Mouse (Mus musculus) limb, embryonic 10.5 days (tissue): ENCODE results near the gene Kntc1. TPM values are rescaled to one million over a fixed set of nuclear protein-coding genes. Genes with fewer than 3 reads are reported as not detected.

Experiments used
- DNase-seq: peaks from one replicate; pipeline ENCODE4 v3.0.0-alpha.2; 2017; ENCODE audit warnings: low spot score
- H3K27ac ChIP-seq: fragments of 300-500 bp; sonication (generic); 2 replicates; pipeline ENCODE4 v1.5.1; 2016; ENCODE audit warnings: mild to moderate bottlenecking
- H3K27me3 ChIP-seq: fragments of 300-500 bp; sonication (generic); 2 replicates; pipeline ENCODE4 v1.6.1; 2016; ENCODE audit warnings: low read depth, mild to moderate bottlenecking; ENCODE audit not compliant: poor library complexity, severe bottlenecking
- H3K36me3 ChIP-seq: fragments of 300-500 bp; sonication (generic); 2 replicates; pipeline ENCODE4 v1.6.1; 2016; ENCODE audit warnings: mild to moderate bottlenecking, moderate library complexity
- H3K4me1 ChIP-seq: fragments of 300-500 bp; sonication (generic); 2 replicates; pipeline ENCODE4 v1.6.1; 2016
- H3K4me3 ChIP-seq: fragments of 300-500 bp; sonication (generic); 2 replicates; pipeline ENCODE4 v1.5.1; 2016; ENCODE audit warnings: mild to moderate bottlenecking, moderate library complexity
- H3K9me3 ChIP-seq: fragments of 300-500 bp; sonication (generic); replicated peaks from 2 replicates; pipeline ENCODE4 v1.6.1; 2016; ENCODE audit warnings: mild to moderate bottlenecking
- WGBS: fragments of 180-500 bp; shearing (Covaris S2); methylation state at CpG from one replicate; pipeline ENCODE4 v1.1.7; 2016; 5-methylcytosine and 5-hydroxymethylcytosine counted together
- polyA plus RNA-seq: library from polyadenylated mRNA; unstranded; fragments of >200 nt; fragmentation: Nextera tagmentation; extraction: Ambion mirVana; gene quantifications from 2 replicates; pipeline ENCODE4 v1.2.1, GENCODE M21; 2016

Kntc1 gene
- polyA plus RNA-seq, 1 experiment from 2014 or later: 48.8 TPM

DNA sequence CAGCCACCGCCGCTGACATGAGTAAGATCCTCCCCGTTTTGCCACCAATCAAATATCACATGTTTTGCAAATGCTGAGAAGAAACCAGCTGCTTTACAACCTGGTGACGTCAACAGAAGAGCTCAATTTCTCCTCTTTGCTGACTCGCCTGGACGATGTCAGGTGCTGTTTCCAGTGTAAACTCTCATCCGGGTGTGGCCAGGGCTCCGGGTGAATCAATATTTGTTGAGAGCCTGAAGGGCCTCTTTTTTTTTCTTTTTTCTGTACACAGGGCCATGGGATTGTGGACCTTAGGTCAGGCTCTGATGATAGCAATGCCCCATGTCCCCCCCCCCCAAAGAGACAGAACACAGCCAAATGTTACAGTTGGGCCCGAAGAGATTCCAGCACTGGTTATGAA is 105.0 kb downstream of the Kntc1 start:
- H3K27ac ChIP-seq: no peak overlapping the region
- H3K9me3 ChIP-seq: no peaks in the 10 kb centered on the region
- H3K4me3 ChIP-seq: no peak overlapping the region
- DNase-seq: no peak
- 85% methylated on average over 9 of the region's 9 CpGs for WGBS
- no peaks in the 10 kb centered on the region for H3K27me3 ChIP-seq
- peaks cover 15% of the 10 kb centered on the region for H3K4me1 ChIP-seq
- H3K36me3 ChIP-seq: no peaks in the 10 kb centered on the region

DNA sequence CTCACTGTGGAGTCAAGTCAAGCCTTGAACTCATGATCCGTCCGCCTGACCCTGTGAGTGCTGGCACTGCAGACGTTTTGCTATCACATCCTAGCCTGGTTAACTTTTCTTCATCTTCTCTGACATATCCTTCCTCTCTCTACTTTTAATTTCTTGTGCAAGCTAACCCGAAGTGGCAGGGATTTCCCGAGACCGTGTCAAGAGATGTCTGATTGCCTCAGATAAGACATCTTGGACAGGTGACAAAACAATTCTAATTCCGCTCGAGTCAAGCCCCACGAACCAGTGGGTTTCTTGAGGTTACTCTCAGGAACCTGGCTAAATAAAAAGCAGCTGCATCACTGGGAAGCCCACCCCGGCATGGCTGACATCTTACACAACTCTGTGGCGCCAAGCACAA is 109.3 kb downstream of the Kntc1 start:
- H3K27me3 ChIP-seq: no peaks in the 10 kb centered on the region
- DNase-seq: no peak
- WGBS: 85% methylated on average over 11 of the region's 11 CpGs
- H3K4me3 ChIP-seq: no peak overlapping the region
- no peaks in the 10 kb centered on the region for H3K9me3 ChIP-seq
- no peak overlapping the region for H3K27ac ChIP-seq
- H3K4me1 ChIP-seq: peaks cover 9% of the 10 kb centered on the region
- no peaks in the 10 kb centered on the region for H3K36me3 ChIP-seq

DNA sequence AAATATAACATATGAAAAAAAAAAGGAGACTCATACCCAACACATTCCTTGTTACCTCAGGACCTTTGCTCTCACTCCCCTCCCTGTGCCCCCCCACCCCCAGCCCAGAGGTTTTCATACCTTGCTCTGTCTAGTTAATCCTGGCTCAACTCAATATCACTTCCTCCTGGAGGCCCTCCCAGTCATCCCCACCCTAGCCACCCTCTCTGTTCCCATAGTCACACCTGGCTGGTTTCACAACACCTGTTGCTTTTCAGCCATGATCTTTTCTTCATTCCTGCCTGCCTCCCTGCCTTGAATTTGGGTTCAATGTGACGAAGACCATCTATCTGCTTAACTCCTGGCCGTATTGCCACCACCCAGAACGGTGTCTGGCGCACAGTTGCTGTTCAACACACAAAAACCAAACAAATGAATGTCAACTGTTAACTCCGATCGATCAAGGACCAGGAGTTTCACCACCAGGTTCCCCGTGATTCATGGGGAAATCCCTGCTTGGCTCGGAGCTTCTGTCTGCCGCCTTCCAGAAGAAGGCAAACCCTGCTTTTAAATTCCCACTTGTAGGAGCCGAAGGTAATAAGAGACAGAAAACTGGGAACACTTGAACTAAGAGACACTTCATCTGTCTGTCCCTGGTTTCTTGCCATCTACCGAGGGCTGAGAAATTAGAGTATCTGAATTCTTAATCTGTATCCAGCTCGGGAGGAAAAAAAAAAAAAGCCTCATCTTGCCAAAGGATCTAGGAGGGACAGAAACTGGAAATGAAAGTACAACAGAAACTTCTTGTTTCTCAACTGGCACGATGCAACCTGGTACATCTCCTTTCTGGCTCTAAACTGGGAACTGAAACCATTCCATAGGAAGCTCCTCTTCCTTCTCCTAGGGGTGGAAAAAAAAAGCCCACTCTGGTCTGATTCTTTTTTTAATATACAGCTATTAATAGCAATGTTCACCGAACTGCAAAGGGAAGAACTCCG is 113.1 kb downstream of the Kntc1 start:
- no peak for DNase-seq
- no peaks in the 10 kb centered on the region for H3K36me3 ChIP-seq
- H3K9me3 ChIP-seq: no peaks in the 10 kb centered on the region
- no peak overlapping the region for H3K27ac ChIP-seq
- no peaks in the 10 kb centered on the region for H3K27me3 ChIP-seq
- 88% methylated on average over 15 of the region's 15 CpGs for WGBS
- peaks cover 9% of the 10 kb centered on the region for H3K4me1 ChIP-seq
- H3K4me3 ChIP-seq: no peak overlapping the region

DNA sequence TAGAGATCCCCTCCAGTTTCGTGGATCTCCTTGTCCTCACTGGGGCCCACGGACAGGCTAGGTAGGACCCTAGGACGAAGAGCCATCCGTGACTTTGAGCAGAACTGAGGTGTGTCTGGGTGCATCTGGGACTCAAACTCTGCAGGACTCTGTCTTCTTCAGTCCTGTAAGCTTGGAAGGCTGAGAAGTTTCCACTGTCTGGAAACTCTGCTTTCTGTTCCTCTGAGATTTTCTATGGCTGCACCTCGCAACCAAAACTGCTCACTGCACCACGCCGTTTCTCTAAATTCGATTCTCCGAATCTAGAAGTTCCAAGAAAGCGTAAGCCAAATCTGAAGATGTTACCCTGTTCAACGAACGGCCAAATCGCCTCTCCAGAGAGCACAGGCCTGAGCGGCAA is 114.4 kb downstream of the Kntc1 start:
- Histone ChIP-seq H3K27me3 (no peaks in the 10 kb centered on the region), H3K36me3 (no peaks in the 10 kb centered on the region), H3K4me1 (peaks cover 7% of the 10 kb centered on the region), H3K9me3 (no peaks in the 10 kb centered on the region), H3K4me3 (no peak overlapping the region), H3K27ac (no peak overlapping the region)
- DNase-seq: no peak
- 92% methylated on average over 14 of the region's 14 CpGs for WGBS

DNA sequence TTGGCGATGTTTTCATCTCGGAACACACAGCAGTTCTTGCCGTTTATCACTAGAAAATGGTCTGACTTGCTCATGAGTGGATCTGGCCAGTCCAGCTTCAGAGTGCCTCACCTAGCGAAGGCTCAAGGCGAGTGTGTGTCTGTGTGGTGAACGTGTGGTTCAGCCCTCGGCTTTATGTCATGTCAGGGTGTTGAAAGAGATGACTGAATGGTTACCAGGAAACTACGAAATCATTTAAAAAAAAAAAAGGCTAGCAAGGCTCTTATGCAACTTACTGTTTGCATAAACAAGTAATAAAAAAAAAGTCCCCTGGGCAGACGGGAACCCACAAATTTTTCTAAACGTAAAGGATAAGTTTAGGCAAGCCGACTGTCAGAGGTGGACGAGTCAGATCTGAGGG is 115.8 kb downstream of the Kntc1 start, which contains the start of gene Hcar2:
Hcar2 (minus strand) TSS at position 135 of the 400 bp plus-strand sequence.
- no peaks in the 10 kb centered on the region for H3K4me1 ChIP-seq
- H3K9me3 ChIP-seq: no peaks in the 10 kb centered on the region
- no peaks in the 10 kb centered on the region for H3K27me3 ChIP-seq
- no peaks in the 10 kb centered on the region for H3K36me3 ChIP-seq
- no peak for DNase-seq
- no peak within 1 kb of the TSS for H3K4me3 ChIP-seq
- no peak within 1 kb of the TSS for H3K27ac ChIP-seq
- whole genome bisulfite sequencing: 86% methylated on average over 12 of the region's 12 CpGs

DNA sequence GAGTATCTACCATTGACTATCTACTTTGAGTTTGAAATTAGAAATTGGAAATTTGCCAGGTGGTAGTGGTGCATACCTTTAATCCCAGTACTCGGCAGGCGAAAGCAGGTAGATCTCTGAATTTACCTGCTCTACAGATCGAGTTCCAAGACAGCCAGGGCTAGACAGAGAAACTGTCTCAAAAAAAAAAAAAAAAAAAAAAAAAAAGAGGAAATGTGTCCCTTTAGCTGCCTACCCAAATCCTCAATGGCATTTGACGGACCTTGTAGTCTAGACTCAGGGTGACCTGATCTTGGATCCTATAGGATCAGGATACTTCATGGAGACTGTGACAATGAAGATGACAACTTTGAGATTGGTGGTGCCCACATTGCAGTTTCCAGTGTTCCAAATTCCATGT is 116.9 kb downstream of the Kntc1 start:
- DNase-seq: no peak
- no peaks in the 10 kb centered on the region for H3K27me3 ChIP-seq
- no peaks in the 10 kb centered on the region for H3K36me3 ChIP-seq
- no peaks in the 10 kb centered on the region for H3K4me1 ChIP-seq
- no peak overlapping the region for H3K4me3 ChIP-seq
- no peak overlapping the region for H3K27ac ChIP-seq
- WGBS: 93% methylated on average over 4 of the region's 4 CpGs
- H3K9me3 ChIP-seq: no peaks in the 10 kb centered on the region

DNA sequence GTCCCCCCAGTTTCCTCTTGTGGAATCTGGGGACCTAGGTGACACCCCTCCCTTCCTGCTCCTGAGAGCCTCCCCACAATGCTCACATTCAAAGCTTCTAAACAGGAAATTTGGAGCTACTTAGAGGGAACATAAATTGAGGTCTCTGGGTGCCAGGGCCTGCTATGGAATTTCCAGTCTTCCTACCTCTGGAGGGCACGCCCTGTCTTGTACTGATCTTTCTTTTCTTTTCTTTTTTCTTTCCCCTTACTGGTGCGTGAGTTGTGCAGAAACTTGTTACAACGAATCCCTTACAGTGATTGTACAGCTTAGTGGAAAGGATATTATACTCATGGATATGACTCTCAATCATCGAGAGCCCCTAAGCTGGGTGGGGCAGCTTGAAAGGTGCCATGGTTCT is 120.1 kb downstream of the Kntc1 start:
- DNase-seq: no peak
- no peaks in the 10 kb centered on the region for H3K9me3 ChIP-seq
- H3K4me3 ChIP-seq: no peak overlapping the region
- no peaks in the 10 kb centered on the region for H3K27me3 ChIP-seq
- H3K36me3 ChIP-seq: no peaks in the 10 kb centered on the region
- H3K4me1 ChIP-seq: no peaks in the 10 kb centered on the region
- 86% methylated on average over 4 of the region's 4 CpGs for WGBS
- no peak overlapping the region for H3K27ac ChIP-seq

Other genes with a start within 250 kb of the Kntc1 start
- 1.1 and 1.3 TPM in 2 replicates for gene B3gnt4, start 239.3 kb upstream of the Kntc1 start, polyA plus RNA-seq
- 120 and 122 TPM in 2 replicates for gene Diablo, start 225.5 kb upstream of the Kntc1 start, polyA plus RNA-seq
- not detected in 2 replicates for gene Gm49027, start 224.2 kb upstream of the Kntc1 start, polyA plus RNA-seq
- 33.0 and 37.3 TPM in 2 replicates for gene Vps33a, start 176.7 kb upstream of the Kntc1 start, polyA plus RNA-seq
- gene Clip1, start 65.1 kb upstream of the Kntc1 start, polyA plus RNA-seq: 46.3 and 48.7 TPM in 2 replicates
- 98.1 and 111 TPM in 2 replicates for gene Zcchc8, start 28.6 kb upstream of the Kntc1 start, polyA plus RNA-seq
- gene Rsrc2, start 302 bp upstream of the Kntc1 start, polyA plus RNA-seq: 113 and 138 TPM in 2 replicates
- not detected in 2 replicates for gene Hcar2, start 115.8 kb downstream of the Kntc1 start, polyA plus RNA-seq
- gene Hcar1, start 130.3 kb downstream of the Kntc1 start, polyA plus RNA-seq: not detected in 2 replicates
- gene Denr, start 157.5 kb downstream of the Kntc1 start, polyA plus RNA-seq: 179 and 186 TPM in 2 replicates
- gene Gm43518, start 177.7 kb downstream of the Kntc1 start, polyA plus RNA-seq: 1.3 and 3.2 TPM in 2 replicates
- gene Ccdc62, start 181.0 kb downstream of the Kntc1 start, polyA plus RNA-seq: 4.0 and 6.2 TPM in 2 replicates
- gene Hip1r, start 223.9 kb downstream of the Kntc1 start, polyA plus RNA-seq: 7.1 and 8.3 TPM in 2 replicates